Mouse (Mus musculus) limb, embryonic 12.5 days (tissue): ENCODE measurements at regions not wholly inside any gene's neighbourhood (a gene's known extent, or its start where the extent isn't known, plus 50 kb on each side); places are given as distances from the start of the nearest gene placed in this dataset.
A peak's percentile ranks its signal among the peaks of the same experiment; 100 is the strongest.

Source experiments
- ATAC-seq: fragments of 200-750 bp; cut with Nextera tagmentation; 2 replicates; pipeline ENCODE4 v1.8.0; 2017; ENCODE audit warnings: low read depth, moderate TSS enrichment; ENCODE audit not compliant: insufficient number of reproducible peaks, insufficient read depth, low FRiP score, low TSS enrichment
- H3K27ac ChIP-seq: fragments of 300-500 bp; sonication (generic); 2 replicates; pipeline ENCODE4 v1.5.1; 2016; ENCODE audit warnings: mild to moderate bottlenecking, moderate library complexity
- H3K27me3 ChIP-seq: fragments of 300-500 bp; sonication (generic); 2 replicates; pipeline ENCODE4 v1.6.1; 2016; ENCODE audit warnings: mild to moderate bottlenecking, moderate library complexity
- H3K36me3 ChIP-seq: fragments of 300-500 bp; sonication (generic); 2 replicates; pipeline ENCODE4 v1.6.1; 2016; ENCODE audit warnings: mild to moderate bottlenecking, moderate library complexity
- H3K4me1 ChIP-seq: fragments of 300-500 bp; sonication (generic); replicated peaks from 2 replicates; pipeline ENCODE4 v1.6.1; 2016
- H3K4me2 ChIP-seq: fragments of 300-500 bp; sonication (generic); 2 replicates; pipeline ENCODE4 v1.6.1; 2016; ENCODE audit warnings: mild to moderate bottlenecking, moderate library complexity
- H3K4me3 ChIP-seq: fragments of 300-500 bp; sonication (generic); replicated peaks from 2 replicates; pipeline ENCODE4 v1.5.1; 2016; ENCODE audit warnings: mild to moderate bottlenecking
- H3K9ac ChIP-seq: fragments of 300-500 bp; sonication (generic); replicated peaks from 2 replicates; pipeline ENCODE4 v1.6.1; 2016; ENCODE audit warnings: mild to moderate bottlenecking, moderate library complexity
- H3K9me3 ChIP-seq: fragments of 300-500 bp; sonication (generic); 2 replicates; pipeline ENCODE4 v1.6.1; 2016; ENCODE audit warnings: mild to moderate bottlenecking, moderate library complexity
- WGBS: fragments of 180-500 bp; shearing (Covaris S2); methylation state at CpG from one replicate; pipeline ENCODE4 v1.1.7; 2016; 5-methylcytosine and 5-hydroxymethylcytosine counted together

DNA sequence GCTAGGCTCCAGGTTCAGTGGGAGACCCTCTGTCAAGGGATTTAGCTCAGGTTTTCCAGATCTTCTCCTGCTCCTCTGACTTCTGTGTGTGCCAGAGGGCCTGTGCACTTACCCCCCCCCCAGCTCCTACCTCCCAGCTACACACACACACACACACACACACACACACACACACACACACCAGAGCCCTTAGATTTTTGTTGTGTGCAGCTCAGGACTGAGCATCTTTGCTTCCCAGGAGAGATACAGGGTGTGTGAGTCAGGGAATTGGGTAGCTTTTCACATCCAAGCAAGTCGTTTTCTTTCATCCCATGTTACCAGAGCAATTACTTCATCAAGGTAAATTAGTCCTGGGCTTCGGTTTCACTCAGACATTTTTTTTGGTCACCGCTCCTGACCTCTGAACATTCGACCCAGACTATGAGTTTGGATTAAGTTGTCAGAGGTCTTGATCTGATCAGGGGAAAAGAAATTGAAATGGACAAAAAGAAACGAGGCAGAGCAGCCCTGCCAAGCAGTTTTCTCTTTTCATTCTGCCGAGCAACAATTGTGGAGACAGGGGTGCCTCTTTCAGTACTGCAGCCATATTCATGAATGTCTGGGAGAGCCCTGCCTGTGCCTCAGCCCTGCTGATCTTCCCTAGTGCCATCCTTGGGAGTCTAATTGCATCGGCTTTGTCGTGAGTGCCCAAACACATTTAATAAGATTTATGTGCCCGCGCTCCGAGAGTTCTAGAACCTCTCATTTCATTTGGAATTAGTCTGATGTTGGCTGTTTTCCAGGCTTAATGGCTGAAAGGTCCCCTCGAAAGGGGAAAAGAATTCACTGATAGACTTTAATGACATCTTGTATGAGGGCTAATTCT, 241.3 kb downstream of the 1500009L16Rik start:
- Histone ChIP-seq H3K4me3 (no peak overlapping the region), H3K4me1 (no peaks in the 10 kb centered on the region), H3K4me2 (no peak overlapping the region), H3K9me3 (no peaks in the 10 kb centered on the region), H3K27ac (no peak overlapping the region), H3K36me3 (no peaks in the 10 kb centered on the region), H3K9ac (no peak overlapping the region), H3K27me3 (0 out of 2 replicates have a peak, but pooled peaks cover 5% of the 10 kb centered on the region)
- WGBS = 31% methylated on average over 12 of the region's 12 CpGs
- no peak for ATAC-seq

DNA sequence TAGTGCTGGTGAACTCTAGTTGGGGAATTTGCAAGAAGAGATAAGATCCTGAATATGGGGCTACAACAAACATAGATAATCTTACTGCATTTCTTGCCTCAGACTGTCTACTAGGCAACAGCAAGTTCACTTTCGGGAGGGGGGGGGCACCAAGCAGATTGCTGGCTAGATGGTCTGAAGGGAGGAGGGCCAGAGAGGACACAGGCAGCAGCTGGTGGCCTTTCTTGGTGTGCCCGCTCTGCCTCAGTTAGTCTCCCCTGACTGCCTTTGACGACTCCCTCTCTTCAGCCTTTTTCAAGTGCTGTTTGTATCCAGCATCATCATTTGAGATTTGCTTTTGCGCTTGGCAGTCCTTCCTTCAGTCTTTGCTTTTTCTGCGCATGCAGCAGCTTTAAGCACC, 242.2 kb downstream of the 1500009L16Rik start:
- Histone ChIP-seq H3K9ac (no peak overlapping the region), H3K27ac (no peak overlapping the region), H3K36me3 (no peaks in the 10 kb centered on the region), H3K27me3 (0 out of 2 replicates have a peak, but pooled peaks cover 5% of the 10 kb centered on the region), H3K4me1 (no peaks in the 10 kb centered on the region), H3K9me3 (no peaks in the 10 kb centered on the region), H3K4me3 (no peak overlapping the region), H3K4me2 (no peak overlapping the region)
- ATAC-seq = no peak
- 73% methylated on average over 5 of the region's 5 CpGs for WGBS

DNA sequence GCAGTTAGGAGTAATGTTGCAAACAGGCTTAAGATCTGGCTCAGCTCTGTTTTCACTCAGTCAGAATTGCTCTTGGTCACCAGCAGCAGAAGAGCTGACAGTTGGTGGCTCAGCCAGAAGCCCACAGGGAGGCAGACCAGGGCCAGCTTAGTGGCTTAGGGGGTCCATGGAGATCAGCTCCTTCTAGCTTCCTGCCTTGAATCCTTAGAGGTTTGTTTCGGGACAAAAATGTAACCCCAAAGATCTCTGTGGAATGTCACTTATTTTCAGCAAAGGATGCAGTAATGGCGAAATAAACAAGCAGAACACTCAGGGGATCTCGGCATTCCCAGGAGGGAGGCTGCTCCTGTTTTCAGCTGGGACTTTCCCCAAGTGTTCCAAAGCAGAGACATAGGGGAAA, 247.8 kb downstream of the 1500009L16Rik start:
- Histone ChIP-seq H3K9me3 (no peaks in the 10 kb centered on the region), H3K27me3 (no peaks in the 10 kb centered on the region), H3K4me2 (no peak overlapping the region), H3K4me3 (no peak overlapping the region), H3K9ac (no peak overlapping the region), H3K36me3 (no peaks in the 10 kb centered on the region), H3K27ac (no peak overlapping the region), H3K4me1 (peaks cover 5% of the 10 kb centered on the region; the same call in 1 of the 2 replicates)
- no peak for ATAC-seq
- 65% methylated on average over 3 of the region's 3 CpGs for WGBS

DNA sequence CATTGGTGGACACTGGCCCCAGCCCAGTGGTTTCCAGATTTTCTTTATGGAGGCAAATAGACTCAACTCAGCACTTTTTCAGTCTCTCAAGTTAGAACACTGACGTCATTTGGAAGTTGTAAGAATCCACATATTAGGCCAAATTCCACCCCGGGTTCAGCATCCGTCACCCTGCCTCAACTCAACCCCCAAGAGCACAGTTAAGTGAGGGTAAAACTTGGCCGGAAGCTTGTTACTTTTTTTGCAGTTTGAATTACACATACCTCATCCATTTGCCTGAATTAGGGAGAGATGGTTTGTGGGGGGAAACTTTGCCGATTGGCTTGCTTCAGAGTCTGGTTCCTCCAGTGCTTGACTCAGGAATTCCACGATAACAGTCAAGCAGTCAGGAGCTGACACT, 251.9 kb downstream of the 1500009L16Rik start:
- 61% methylated on average over 6 of the region's 6 CpGs for WGBS
- Histone ChIP-seq H3K4me1 (peaks cover 5% of the 10 kb centered on the region; the same call in 1 of the 2 replicates), H3K36me3 (no peaks in the 10 kb centered on the region), H3K27ac (no peak overlapping the region), H3K9ac (no peak overlapping the region), H3K27me3 (no peaks in the 10 kb centered on the region), H3K9me3 (no peaks in the 10 kb centered on the region), H3K4me3 (no peak overlapping the region), H3K4me2 (no peak overlapping the region)
- peak; percentile 42; the same call in 1 of the 2 replicates for ATAC-seq

DNA sequence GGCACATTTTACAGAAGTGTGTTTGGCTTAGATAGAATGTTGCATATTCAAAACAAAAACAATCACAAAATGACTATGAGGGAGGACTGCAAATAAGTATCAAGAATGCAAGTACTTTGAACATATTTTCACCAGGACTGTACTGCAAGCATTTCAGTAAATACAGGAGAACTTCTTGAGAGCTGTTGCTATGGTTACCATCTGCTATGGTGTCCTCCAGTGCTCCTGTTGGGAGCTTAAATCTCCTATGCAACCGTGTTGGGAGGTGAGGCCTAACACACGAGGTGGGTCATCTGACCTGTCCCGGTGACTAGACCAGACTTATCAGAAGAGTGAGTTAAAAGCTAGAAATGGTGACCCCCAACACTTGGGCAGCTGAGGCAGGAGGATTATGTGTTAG, 253.9 kb downstream of the 1500009L16Rik start:
- no peaks in the 10 kb centered on the region for H3K27me3 ChIP-seq
- H3K27ac ChIP-seq = no peak overlapping the region
- H3K4me2 ChIP-seq = no peak overlapping the region
- no peak overlapping the region for H3K4me3 ChIP-seq
- no peak for ATAC-seq
- 70% methylated on average over 3 of the region's 3 CpGs for WGBS
- H3K36me3 ChIP-seq = no peaks in the 10 kb centered on the region
- H3K9me3 ChIP-seq = no peaks in the 10 kb centered on the region
- no peaks in the 10 kb centered on the region for H3K4me1 ChIP-seq
- no peak overlapping the region for H3K9ac ChIP-seq

DNA sequence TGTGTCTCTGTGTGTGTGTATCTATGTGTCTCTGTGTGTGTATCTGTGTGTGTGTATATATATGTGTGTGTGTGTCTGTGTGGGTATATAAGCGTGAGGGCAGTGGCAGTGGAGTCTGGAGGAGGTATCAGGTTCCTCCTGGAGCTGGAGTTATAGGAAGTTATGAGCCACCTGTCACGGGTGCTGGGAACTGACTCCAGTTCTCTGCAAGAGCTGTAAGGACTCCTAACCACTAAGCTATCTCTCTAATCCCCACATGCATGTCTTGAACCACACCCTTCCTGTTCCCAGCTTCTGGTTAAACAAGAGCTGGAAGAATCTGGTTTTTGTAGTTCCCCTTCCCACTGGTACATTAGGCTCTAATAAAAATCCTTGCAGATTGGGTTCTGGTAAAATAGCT, 257.3 kb downstream of the 1500009L16Rik start:
- 70% methylated on average over 2 of the region's 2 CpGs for whole genome bisulfite sequencing
- no peak overlapping the region for H3K4me2 ChIP-seq
- no peaks in the 10 kb centered on the region for H3K27me3 ChIP-seq
- H3K27ac ChIP-seq = no peak overlapping the region
- H3K4me1 ChIP-seq = 0 out of 2 replicates have a peak, but pooled peaks cover under 1% of the 10 kb centered on the region
- H3K4me3 ChIP-seq = no peak overlapping the region
- no peaks in the 10 kb centered on the region for H3K36me3 ChIP-seq
- no peaks in the 10 kb centered on the region for H3K9me3 ChIP-seq
- ATAC-seq = no peak
- no peak overlapping the region for H3K9ac ChIP-seq

DNA sequence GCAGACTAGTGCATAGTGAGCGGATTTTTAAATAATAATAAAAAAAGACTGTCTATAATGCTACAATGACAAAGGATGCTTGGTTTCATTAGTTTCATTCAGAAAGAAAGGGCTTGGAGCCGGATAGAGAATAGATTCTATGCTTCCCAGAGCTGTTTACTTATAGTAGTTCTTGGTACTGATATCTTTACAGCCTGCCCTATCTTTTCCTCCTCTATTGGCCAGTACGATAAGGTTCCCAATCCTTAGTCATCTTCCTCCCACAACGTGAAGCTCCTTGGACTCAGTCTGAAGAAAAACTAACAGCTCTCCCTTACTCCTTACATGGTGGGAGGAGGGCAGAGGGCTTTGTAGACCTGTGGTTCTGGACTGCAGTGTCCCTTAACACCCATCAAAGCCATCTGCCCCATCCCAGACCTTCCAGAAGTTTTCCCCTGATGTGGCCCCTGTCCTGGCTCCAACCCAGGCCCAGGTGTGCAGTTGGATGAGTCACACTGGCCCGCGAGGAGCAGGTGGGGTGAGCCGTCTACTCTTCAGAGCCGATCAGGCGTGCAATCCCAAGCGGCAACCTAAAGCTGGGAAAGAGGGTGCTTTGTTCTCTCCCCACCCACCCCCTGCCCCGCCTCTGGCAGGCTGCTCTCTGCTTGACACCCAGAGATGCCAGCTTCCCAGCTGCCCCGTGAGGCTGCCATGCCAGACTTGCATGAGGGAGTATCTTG, 262.2 kb downstream of the 1500009L16Rik start:
- Histone ChIP-seq H3K9me3 (no peaks in the 10 kb centered on the region), H3K4me2 (no peak overlapping the region), H3K4me1 (0 out of 2 replicates have a peak, but pooled peaks cover 3% of the 10 kb centered on the region), H3K36me3 (no peaks in the 10 kb centered on the region), H3K9ac (no peak overlapping the region), H3K27me3 (no peaks in the 10 kb centered on the region), H3K27ac (no peak overlapping the region), H3K4me3 (no peak overlapping the region)
- ATAC-seq = 0 out of 2 replicates have a peak, but pooled peaks have one; percentile 31
- WGBS = 82% methylated on average over 12 of the region's 12 CpGs

DNA sequence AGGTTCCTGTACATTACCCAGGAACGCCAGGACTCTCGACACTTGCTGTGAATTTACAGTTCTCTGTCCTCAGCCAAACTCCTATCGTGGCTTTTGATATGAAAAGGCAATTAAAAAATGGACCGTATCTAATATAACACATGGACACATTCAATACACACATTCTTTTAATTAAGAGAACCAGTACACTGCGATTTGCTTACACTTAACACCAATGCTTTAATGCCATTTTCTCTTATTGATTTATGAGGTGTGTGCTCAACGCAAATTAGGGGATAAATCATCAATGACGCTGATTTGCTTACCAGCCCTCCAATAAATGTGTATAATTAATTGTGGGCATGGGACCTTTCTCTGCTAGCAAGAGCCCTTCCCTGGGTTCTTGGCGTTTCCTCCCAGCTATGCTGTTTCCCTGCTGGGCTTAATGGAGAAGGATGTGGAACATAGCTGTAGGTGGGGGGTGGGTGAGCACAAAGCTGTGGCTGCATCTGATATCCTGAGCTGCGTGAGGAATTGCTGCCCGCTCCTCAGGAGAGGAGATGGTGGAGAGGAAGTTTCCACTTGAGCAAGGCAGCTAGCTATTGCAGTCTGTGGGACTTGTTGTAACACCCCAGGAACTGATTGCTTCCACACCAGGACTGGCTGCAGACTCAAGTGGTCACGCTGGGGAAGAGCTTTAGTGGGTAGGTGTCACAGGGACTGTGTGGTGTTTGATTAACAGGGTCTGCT, 270.1 kb downstream of the 1500009L16Rik start:
- H3K9me3 ChIP-seq = no peaks in the 10 kb centered on the region
- WGBS = 14% methylated on average over 11 of the region's 11 CpGs
- H3K4me2 ChIP-seq = peak overlapping the region; percentile 21; the same call in 1 of the 2 replicates
- H3K36me3 ChIP-seq = no peaks in the 10 kb centered on the region
- no peak overlapping the region for H3K4me3 ChIP-seq
- H3K27ac ChIP-seq = peak overlapping the region; percentile 32; the same call in 1 of the 2 replicates
- H3K4me1 ChIP-seq = peaks cover 25% of the 10 kb centered on the region
- H3K27me3 ChIP-seq = no peaks in the 10 kb centered on the region
- no peak overlapping the region for H3K9ac ChIP-seq
- ATAC-seq = peak; percentile 71; the same call in 1 of the 2 replicates

DNA sequence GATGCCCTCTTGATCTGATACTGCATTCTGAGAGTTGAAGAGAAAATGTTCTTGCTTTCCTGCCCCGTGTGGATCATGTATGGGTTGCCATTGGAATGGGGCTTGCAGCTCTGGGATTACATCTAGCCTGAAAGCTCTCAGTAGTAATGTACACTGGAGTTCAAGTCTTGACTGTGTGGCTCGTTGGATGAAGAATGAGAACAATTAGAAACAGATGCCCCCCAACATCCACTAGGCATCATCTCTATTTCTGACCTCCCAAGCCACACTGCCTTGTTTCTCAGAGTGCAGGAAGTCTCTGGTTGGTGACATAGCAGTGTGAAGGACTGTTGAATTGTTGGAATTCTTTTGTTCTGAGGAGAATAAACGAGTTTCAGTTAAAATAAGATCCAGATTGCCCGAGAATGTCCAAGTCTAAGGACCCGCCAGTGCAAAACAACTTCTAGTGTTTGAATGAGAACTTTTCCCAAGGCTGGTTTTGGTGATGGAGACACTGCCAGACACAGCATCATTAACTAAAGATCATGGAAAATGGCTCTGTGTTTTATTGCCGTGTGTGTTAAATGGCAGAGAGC, 272.4 kb downstream of the 1500009L16Rik start:
- no peak overlapping the region for H3K4me3 ChIP-seq
- H3K27ac ChIP-seq = peak overlapping the region; percentile 67
- 36% methylated on average over 6 of the region's 6 CpGs for WGBS
- H3K9me3 ChIP-seq = no peaks in the 10 kb centered on the region
- ATAC-seq = no peak
- H3K9ac ChIP-seq = no peak overlapping the region
- no peak overlapping the region for H3K4me2 ChIP-seq
- H3K27me3 ChIP-seq = no peaks in the 10 kb centered on the region
- peaks cover 25% of the 10 kb centered on the region for H3K4me1 ChIP-seq
- no peaks in the 10 kb centered on the region for H3K36me3 ChIP-seq

DNA sequence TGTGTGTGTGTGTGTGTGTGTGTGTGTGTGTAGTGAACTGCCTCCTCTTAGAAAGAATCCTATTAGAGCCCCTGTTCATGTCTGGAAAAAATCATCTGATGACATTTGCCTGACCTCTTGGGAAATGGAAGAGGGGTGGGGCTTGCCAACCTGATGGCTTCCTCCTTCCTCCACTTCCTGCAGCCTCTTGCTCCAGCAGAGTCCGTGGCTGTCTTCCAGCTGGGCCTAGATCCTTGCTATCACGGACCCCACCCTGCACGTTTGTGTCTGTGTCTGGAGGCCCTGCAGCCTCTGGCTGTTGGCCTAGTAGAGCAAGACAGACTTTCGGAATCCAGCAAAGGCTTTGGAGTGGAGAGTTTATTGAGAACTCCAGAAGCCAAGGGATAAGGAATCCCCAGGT, 273.2 kb downstream of the 1500009L16Rik start:
- Histone ChIP-seq H3K4me3 (no peak overlapping the region), H3K9me3 (no peaks in the 10 kb centered on the region), H3K4me2 (no peak overlapping the region), H3K9ac (no peak overlapping the region), H3K4me1 (peaks cover 30% of the 10 kb centered on the region), H3K36me3 (no peaks in the 10 kb centered on the region), H3K27ac (peak overlapping the region; percentile 67; the same call in 1 of the 2 replicates), H3K27me3 (no peaks in the 10 kb centered on the region)
- 45% methylated on average over 4 of the region's 4 CpGs for WGBS
- ATAC-seq = no peak
